Mouse (Mus musculus): ENCODE results near the gene Myh13.

- TF ChIP-seq CTCF (IDR thresholded peaks at IDR 0.05; ENCODE audit: control insufficient read depth, insufficient read depth, insufficient read length) (no peak), MAX (IDR thresholded peaks at IDR 0.05) (no peak), MYOG (IDR thresholded peaks at IDR 0.05; ENCODE audit: control insufficient read depth, extremely low read depth, insufficient read length) (no peak), MYOD1 (IDR thresholded peaks at IDR 0.05; ENCODE audit: control insufficient read depth, insufficient read length, low read depth) (no peak), USF1 (IDR thresholded peaks at IDR 0.05; ENCODE audit: low read depth) (no peak)
Observed at GRCm38 (mm10) chr11:67400956-67401355, 79.5 kb downstream of the Myh13 start.

Data from C2C12 (cell line).